Mouse (Mus musculus): ENCODE data around the gene Srsf6. TPM values are rescaled to one million over a fixed set of nuclear protein-coding genes. Genes with fewer than 3 reads are reported as not detected.

Srsf6 gene
- polyA plus RNA-seq, 1 experiment from 2014 or later, result 124 TPM

GRCm38 (mm10) chr2:162922834-162923233 lies 8.5 kb upstream of the Srsf6 start:
- H3K36me3 ChIP-seq (ENCODE audit: control insufficient read depth, insufficient read depth, low read length), result no peaks in the 10 kb centered on the region
- no peak overlapping the region for H3K4me3 ChIP-seq (ENCODE audit: control insufficient read depth in 1 of 2, insufficient read depth in 1 of 2, low read depth in 1 of 2, low read length in 2 of 2)
- ATAC-seq (ENCODE audit: insufficient number of reproducible peaks, insufficient read depth, low FRiP score, low read depth), result no peak
- no peak overlapping the region for H3K4me2 ChIP-seq (ENCODE audit: low read length)
- no peaks in the 10 kb centered on the region for H3K4me1 ChIP-seq (ENCODE audit: control insufficient read depth in 2 of 2, insufficient read depth in 2 of 2, low read length in 2 of 2)
- no peak overlapping the region for H3K9ac ChIP-seq (ENCODE audit: low read length)
- 0 out of 2 replicates have a peak, but pooled peaks cover 5% of the 10 kb centered on the region for H3K9me3 ChIP-seq (ENCODE audit: control insufficient read depth, low read length)
- H3K27ac ChIP-seq (replicated peaks in 1 of 2; ENCODE audit: control insufficient read depth in 1 of 2, insufficient read depth in 1 of 2, low read depth in 2 of 2, low read length in 2 of 2), result no peak overlapping the region
- WGBS, result 76% methylated on average over 5 of the region's 5 CpGs
- no peaks in the 10 kb centered on the region for H3K27me3 ChIP-seq (ENCODE audit: control insufficient read depth, insufficient read depth, low read length)

GRCm38 (mm10) chr2:162924126-162924525 lies 7.2 kb upstream of the Srsf6 start:
- Histone ChIP-seq H3K9ac (ENCODE audit: low read length) (no peak overlapping the region), H3K27ac (replicated peaks in 1 of 2; ENCODE audit: control insufficient read depth in 1 of 2, insufficient read depth in 1 of 2, low read depth in 2 of 2, low read length in 2 of 2) (no peak overlapping the region), H3K4me1 (ENCODE audit: control insufficient read depth in 2 of 2, insufficient read depth in 2 of 2, low read length in 2 of 2) (no peaks in the 10 kb centered on the region), H3K9me3 (ENCODE audit: control insufficient read depth, low read length) (no peaks in the 10 kb centered on the region), H3K4me3 (ENCODE audit: control insufficient read depth in 1 of 2, insufficient read depth in 1 of 2, low read depth in 1 of 2, low read length in 2 of 2) (no peak overlapping the region), H3K4me2 (ENCODE audit: low read length) (no peak overlapping the region), H3K27me3 (ENCODE audit: control insufficient read depth, insufficient read depth, low read length) (0 out of 2 replicates have a peak, but pooled peaks cover under 1% of the 10 kb centered on the region), H3K36me3 (ENCODE audit: control insufficient read depth, insufficient read depth, low read length) (no peaks in the 10 kb centered on the region)
- no peak for ATAC-seq (ENCODE audit: insufficient number of reproducible peaks, insufficient read depth, low FRiP score, low read depth)
- WGBS, result 79% methylated on average over 5 of the region's 5 CpGs

- Histone ChIP-seq H3K27ac (replicated peaks in 1 of 2; ENCODE audit: control insufficient read depth in 1 of 2, insufficient read depth in 1 of 2, low read depth in 2 of 2, low read length in 2 of 2) (no peak overlapping the region), H3K9ac (ENCODE audit: low read length) (no peak overlapping the region), H3K27me3 (ENCODE audit: control insufficient read depth, insufficient read depth, low read length) (0 out of 2 replicates have a peak, but pooled peaks cover 6% of the 10 kb centered on the region), H3K4me3 (ENCODE audit: control insufficient read depth in 1 of 2, insufficient read depth in 1 of 2, low read depth in 1 of 2, low read length in 2 of 2) (no peak overlapping the region), H3K36me3 (ENCODE audit: control insufficient read depth, insufficient read depth, low read length) (peaks cover 5% of the 10 kb centered on the region), H3K4me2 (ENCODE audit: low read length) (no peak overlapping the region), H3K4me1 (ENCODE audit: control insufficient read depth in 2 of 2, insufficient read depth in 2 of 2, low read length in 2 of 2) (peaks cover 3 to 9% of the 10 kb centered on the region in 2 experiments), H3K9me3 (ENCODE audit: control insufficient read depth, low read length) (no peaks in the 10 kb centered on the region)
- no peak for ATAC-seq (ENCODE audit: insufficient number of reproducible peaks, insufficient read depth, low FRiP score, low read depth)
- 59% methylated on average over 3 of the region's 3 CpGs for WGBS
Measured at GRCm38 (mm10) chr2:162927918-162928585, 3.3 kb upstream of the Srsf6 start.

GRCm38 (mm10) chr2:162929704-162930103 lies 1.6 kb upstream of the Srsf6 start:
- 46% methylated on average over 3 of the region's 3 CpGs for WGBS
- Histone ChIP-seq H3K9me3 (ENCODE audit: control insufficient read depth, low read length) (no peaks in the 10 kb centered on the region), H3K4me3 (ENCODE audit: control insufficient read depth in 1 of 2, insufficient read depth in 1 of 2, low read depth in 1 of 2, low read length in 2 of 2) (no peak overlapping the region)

GRCm38 (mm10) chr2:162930516-162931122 lies 709 bp upstream of the Srsf6 start:
- Histone ChIP-seq H3K27me3 (ENCODE audit: control insufficient read depth, insufficient read depth, low read length) (0 out of 2 replicates have a peak, but pooled peaks cover 6% of the 10 kb centered on the region), H3K4me3 (ENCODE audit: control insufficient read depth in 1 of 2, insufficient read depth in 1 of 2, low read depth in 1 of 2, low read length in 2 of 2) (peak overlapping the region; percentile 73 to 99), H3K36me3 (ENCODE audit: control insufficient read depth, insufficient read depth, low read length) (peaks cover 31% of the 10 kb centered on the region), H3K9ac (ENCODE audit: low read length) (peak overlapping the region; percentile 100), H3K4me2 (ENCODE audit: low read length) (peak overlapping the region; percentile 86), H3K27ac (replicated peaks in 1 of 2; ENCODE audit: control insufficient read depth in 1 of 2, insufficient read depth in 1 of 2, low read depth in 2 of 2, low read length in 2 of 2) (peak overlapping the region; percentile 98), H3K4me1 (ENCODE audit: control insufficient read depth in 2 of 2, insufficient read depth in 2 of 2, low read length in 2 of 2) (peaks cover 3 to 12% of the 10 kb centered on the region in 2 experiments), H3K9me3 (ENCODE audit: control insufficient read depth, low read length) (no peaks in the 10 kb centered on the region)
- WGBS, result under 1% methylated on average over 18 of the region's 18 CpGs
- ATAC-seq (ENCODE audit: insufficient number of reproducible peaks, insufficient read depth, low FRiP score, low read depth), result no peak

More at GRCm38 (mm10) chr2:162929704-162930103, 1.6 kb upstream of the Srsf6 start:
- ATAC-seq (ENCODE audit: insufficient number of reproducible peaks, insufficient read depth, low FRiP score, low read depth), result no peak
- Histone ChIP-seq H3K27ac (replicated peaks in 1 of 2; ENCODE audit: control insufficient read depth in 1 of 2, insufficient read depth in 1 of 2, low read depth in 2 of 2, low read length in 2 of 2) (no peak overlapping the region), H3K9ac (ENCODE audit: low read length) (peak overlapping the region; percentile 100; the same call in 1 of the 2 replicates), H3K4me1 (ENCODE audit: control insufficient read depth in 2 of 2, insufficient read depth in 2 of 2, low read length in 2 of 2) (peaks cover 3 to 12% of the 10 kb centered on the region in 2 experiments), H3K36me3 (ENCODE audit: control insufficient read depth, insufficient read depth, low read length) (peaks cover 22% of the 10 kb centered on the region), H3K4me2 (ENCODE audit: low read length) (peak overlapping the region; percentile 86; the same call in 1 of the 2 replicates), H3K27me3 (ENCODE audit: control insufficient read depth, insufficient read depth, low read length) (0 out of 2 replicates have a peak, but pooled peaks cover 6% of the 10 kb centered on the region)

GRCm38 (mm10) chr2:162931674-162932650 lies 634 bp downstream of the Srsf6 start:
- Histone ChIP-seq H3K27me3 (ENCODE audit: control insufficient read depth, insufficient read depth, low read length) (0 out of 2 replicates have a peak, but pooled peaks cover 6% of the 10 kb centered on the region), H3K9me3 (ENCODE audit: control insufficient read depth, low read length) (no peaks in the 10 kb centered on the region), H3K27ac (replicated peaks in 1 of 2; ENCODE audit: control insufficient read depth in 1 of 2, insufficient read depth in 1 of 2, low read depth in 2 of 2, low read length in 2 of 2) (peak overlapping the region; percentile 77 to 98), H3K4me1 (ENCODE audit: control insufficient read depth in 2 of 2, insufficient read depth in 2 of 2, low read length in 2 of 2) (peaks cover 3 to 12% of the 10 kb centered on the region in 2 experiments), H3K36me3 (ENCODE audit: control insufficient read depth, insufficient read depth, low read length) (peaks cover 44% of the 10 kb centered on the region), H3K4me2 (ENCODE audit: low read length) (peak overlapping the region; percentile 86), H3K4me3 (ENCODE audit: control insufficient read depth in 1 of 2, insufficient read depth in 1 of 2, low read depth in 1 of 2, low read length in 2 of 2) (peak overlapping the region; percentile 73 to 99), H3K9ac (ENCODE audit: low read length) (peak overlapping the region; percentile 100)
- WGBS, result under 1% methylated on average over 73 of the region's 103 CpGs
- ATAC-seq (ENCODE audit: insufficient number of reproducible peaks, insufficient read depth, low FRiP score, low read depth), result peak; percentile 31

- WGBS, result 62% methylated on average over 4 of the region's 4 CpGs
- no peak for ATAC-seq (ENCODE audit: insufficient number of reproducible peaks, insufficient read depth, low FRiP score, low read depth)
- Histone ChIP-seq H3K27me3 (ENCODE audit: control insufficient read depth, insufficient read depth, low read length) (0 out of 2 replicates have a peak, but pooled peaks cover 6% of the 10 kb centered on the region), H3K27ac (replicated peaks in 1 of 2; ENCODE audit: control insufficient read depth in 1 of 2, insufficient read depth in 1 of 2, low read depth in 2 of 2, low read length in 2 of 2) (no peak overlapping the region), H3K4me2 (ENCODE audit: low read length) (peak overlapping the region; percentile 86), H3K36me3 (ENCODE audit: control insufficient read depth, insufficient read depth, low read length) (peaks cover 51% of the 10 kb centered on the region), H3K4me3 (ENCODE audit: control insufficient read depth in 1 of 2, insufficient read depth in 1 of 2, low read depth in 1 of 2, low read length in 2 of 2) (peak overlapping the region; percentile 41 to 99), H3K9me3 (ENCODE audit: control insufficient read depth, low read length) (no peaks in the 10 kb centered on the region), H3K4me1 (ENCODE audit: control insufficient read depth in 2 of 2, insufficient read depth in 2 of 2, low read length in 2 of 2) (peaks cover 3 to 12% of the 10 kb centered on the region in 2 experiments), H3K9ac (ENCODE audit: low read length) (peak overlapping the region; percentile 100)
Measured at GRCm38 (mm10) chr2:162932706-162933105, 1.4 kb downstream of the Srsf6 start.
